Mouse (Mus musculus) right cerebral cortex, postnatal 4 days (tissue): Measurements from ENCODE around the gene Wwox.

Source experiments
- DNase-seq: peaks from one replicate; pipeline ENCODE4 v3.0.0-alpha.2; 2022

Gene Wwox

GRCm38 (mm10) chr8:115395840-115396239 lies 956.4 kb downstream of the Wwox start:
- DNase-seq: no peak

GRCm38 (mm10) chr8:115397981-115398380 lies 958.5 kb downstream of the Wwox start:
- no peak for DNase-seq

GRCm38 (mm10) chr8:115400013-115400720 lies 960.7 kb downstream of the Wwox start:
- no peak for DNase-seq
